Mouse (Mus musculus) B cell, adult 2 months (primary cell): ENCODE results near the gene Ss18l1.

Experiments used
- DNase-seq, 2 experiments: peaks; one replicate each; pipeline ENCODE4 v3.0.0; 2022

Gene Ss18l1

DNA sequence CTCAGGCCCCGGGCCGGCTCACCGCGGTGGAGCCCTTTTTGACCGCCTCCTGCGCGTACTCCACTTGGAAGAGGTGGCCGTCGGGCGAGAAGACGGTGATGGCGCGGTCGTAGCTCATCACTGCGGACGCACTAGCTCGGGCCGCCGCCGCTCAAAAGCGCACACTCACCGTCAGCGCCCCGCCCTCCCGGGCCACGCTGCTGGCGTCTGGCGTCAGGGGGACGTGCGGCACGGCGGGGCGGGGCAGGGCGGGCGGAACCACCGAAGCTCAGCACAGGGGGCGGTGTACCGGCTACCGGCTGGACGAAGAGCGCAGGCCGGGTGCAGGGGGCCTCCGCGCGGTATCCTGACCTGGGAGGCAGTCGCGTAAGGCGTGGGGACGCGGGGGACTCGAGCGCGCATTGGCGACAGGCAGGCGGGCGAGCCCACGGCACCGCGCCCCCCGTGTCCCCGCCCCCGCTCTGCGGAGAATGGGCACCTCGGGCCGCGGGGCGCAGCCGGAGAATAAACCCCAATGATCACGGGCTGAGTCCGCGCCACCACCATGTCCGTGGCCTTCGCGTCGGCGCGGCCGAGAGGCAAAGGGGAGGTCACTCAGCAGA lies at the start of gene Ss18l1, which contains the start of gene Psma7:
Gene Ss18l1 (plus strand): TSS at position 254 of the 602 bp plus-strand sequence.
Gene Psma7 (minus strand): TSS at position 178 of the 602 bp plus-strand sequence.
- DNase-seq = peak; percentile 91 to 92

- DNase-seq = no peak
Measured at GRCm38 (mm10) chr2:179993071-179993470, 49.2 kb upstream of the Ss18l1 start.

- DNase-seq = no peak
Measured at GRCm38 (mm10) chr2:179998431-179998830, 43.9 kb upstream of the Ss18l1 start.

- DNase-seq = no peak
Measured at GRCm38 (mm10) chr2:180001635-180002034, 40.7 kb upstream of the Ss18l1 start.

- no peak for DNase-seq
Measured at GRCm38 (mm10) chr2:180005656-180006351, 36.5 kb upstream of the Ss18l1 start.

DNA sequence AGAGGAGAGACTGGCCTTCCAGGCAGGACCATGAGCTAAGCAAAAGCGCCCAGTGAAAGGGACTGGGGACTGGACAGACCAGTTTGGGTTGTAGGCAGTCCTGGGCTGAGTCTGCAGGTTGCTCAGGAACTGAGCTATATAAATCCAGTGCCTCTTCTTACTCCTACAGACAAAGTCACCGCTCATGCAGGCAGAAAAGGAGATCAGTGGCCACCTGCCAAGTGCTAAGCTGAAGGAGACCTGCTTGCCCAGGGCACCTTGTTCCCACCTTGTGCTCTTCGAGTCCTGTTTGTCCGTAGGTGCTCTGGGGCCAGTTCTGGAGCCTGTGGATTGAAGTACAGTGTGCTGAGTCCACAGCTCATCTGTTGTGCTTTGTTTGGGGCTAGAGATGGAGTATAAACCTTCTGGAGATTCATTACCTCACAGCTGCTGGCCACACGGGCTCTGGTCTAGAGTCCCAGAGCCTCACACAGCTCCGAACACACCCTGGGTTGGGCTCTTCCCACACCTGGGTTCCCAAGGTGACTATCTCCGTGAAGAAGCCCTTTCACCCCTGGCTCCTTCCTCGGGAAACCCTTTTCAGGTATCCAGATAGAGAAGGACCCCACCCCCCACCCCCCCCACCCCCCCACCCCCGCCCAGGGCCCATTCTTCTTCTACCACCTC lies 35.8 kb upstream of the Ss18l1 start:
- DNase-seq = no peak

DNA sequence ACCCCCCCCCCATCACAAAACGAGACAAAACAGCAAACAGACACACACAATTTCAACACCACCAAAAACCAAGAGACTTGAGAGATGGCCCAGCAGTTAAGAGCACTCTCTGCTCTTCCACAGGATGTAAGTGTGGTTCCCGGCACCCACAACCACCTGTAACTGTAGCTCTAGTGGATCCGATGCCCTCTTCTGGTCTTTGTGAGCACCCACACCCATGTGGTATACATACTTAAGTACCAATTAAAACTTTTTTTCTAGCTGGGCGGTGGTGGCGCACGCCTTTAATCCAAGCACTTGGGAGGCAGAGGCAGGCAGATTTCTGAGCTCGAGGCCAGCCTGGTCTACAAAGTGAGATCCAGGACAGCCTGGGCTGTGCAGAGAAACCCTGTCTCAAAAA lies 31.6 kb upstream of the Ss18l1 start:
- DNase-seq = no peak

DNA sequence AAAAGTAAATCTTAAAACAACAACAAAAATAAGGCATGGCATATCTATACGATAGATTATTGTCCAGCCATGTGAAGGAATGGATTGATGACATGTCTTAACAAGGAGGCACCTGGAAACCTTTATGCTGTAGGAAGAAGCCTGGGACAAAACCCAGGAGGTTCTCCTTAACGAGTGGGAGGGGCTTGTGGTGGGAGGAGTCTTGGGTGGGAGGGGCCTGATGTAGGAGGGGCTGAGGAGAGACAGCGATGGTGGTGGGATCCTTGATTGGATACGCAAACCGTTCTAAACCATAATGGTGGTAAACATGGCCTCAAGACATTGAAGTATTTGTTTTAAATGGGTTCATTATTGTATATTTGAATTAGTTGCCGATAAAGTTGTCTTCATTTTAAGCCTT lies 30.9 kb upstream of the Ss18l1 start:
- no peak for DNase-seq

DNA sequence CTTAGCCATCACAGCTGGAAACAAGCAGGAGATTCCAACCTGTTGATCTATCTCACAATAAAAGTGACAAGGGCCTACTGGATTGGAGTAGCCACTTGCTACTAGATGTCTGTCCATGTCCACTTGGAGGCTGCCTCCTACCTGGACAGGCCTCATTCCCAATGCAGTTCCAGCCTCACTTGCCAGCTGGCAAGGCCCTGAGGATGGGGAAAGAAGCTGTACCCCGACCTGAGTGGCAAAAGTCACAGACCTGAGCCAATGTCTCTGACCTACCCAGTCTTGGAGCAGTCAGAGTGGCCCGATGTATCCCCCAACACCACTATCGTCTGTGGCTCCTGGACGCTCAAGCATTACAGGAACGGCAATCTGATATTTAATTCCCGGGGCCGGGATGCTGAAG lies 28.6 kb upstream of the Ss18l1 start:
- DNase-seq = no peak

GRCm38 (mm10) chr2:180017632-180018031 lies 24.7 kb upstream of the Ss18l1 start:
- DNase-seq = no peak

DNA sequence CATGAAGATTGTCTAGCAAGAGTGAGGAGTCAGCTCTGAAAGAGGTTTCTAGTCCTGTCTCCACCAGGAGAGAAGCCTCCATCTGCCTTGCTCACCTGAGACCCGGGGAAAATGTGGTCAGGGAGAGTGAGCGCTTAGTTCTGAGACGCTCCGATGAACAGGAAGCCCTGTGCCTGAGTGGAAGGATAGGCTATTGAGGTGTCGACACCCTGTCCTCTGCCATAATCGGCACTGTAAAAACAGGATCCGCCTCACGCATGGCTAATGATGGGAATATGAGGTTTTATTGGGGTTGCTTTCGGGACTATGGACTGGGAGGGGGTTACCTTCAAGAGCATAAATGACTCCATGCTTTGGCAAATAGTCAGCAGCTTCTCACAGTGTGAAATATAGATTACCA lies 23.7 kb upstream of the Ss18l1 start:
- DNase-seq = no peak

- no peak for DNase-seq
Measured at GRCm38 (mm10) chr2:180020091-180020661, 22.1 kb upstream of the Ss18l1 start.

DNA sequence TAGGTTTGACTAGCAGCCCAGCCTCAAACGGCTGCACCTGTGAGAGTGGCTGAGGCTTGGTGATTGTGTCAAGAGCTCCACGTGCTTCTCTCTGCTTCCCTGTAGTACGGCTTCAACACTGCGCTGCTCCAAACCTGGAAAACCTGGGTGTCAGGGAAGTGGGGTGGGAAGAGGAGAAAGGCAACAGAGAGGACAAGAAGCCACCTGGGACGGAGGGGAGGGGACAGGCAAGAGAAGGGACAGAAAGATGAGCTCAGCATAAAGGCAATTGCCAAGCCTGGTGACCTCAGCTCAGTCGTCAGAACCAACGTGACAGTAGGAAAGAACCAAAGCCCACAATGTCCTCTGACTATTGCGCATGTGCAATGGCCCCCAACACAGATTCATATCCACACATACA lies 21.4 kb upstream of the Ss18l1 start:
- DNase-seq = no peak

DNA sequence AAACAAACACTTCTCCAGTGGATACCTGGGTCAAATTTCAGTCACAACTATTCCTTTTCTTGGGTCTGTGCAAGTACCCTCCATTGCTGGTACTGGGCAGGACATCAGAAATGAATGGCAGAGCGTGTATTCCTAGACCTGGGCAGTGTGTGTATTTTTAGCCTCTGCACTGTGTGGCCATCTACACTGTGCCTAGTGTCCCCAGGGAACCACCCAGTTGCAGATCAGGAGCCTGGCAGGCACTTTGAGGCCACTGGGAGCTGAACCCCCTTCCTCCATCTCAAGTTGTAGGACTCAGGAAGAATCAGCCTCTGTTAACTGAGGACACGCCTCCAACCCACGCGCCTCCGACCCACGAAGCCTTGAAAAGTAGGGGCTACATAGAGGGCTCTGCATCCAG lies 19.6 kb upstream of the Ss18l1 start:
- DNase-seq = no peak

- peak; percentile 98 to 99 for DNase-seq
Measured at GRCm38 (mm10) chr2:180024401-180025098, 17.8 kb upstream of the Ss18l1 start, which contains the start of gene Lsm14b. TSS of gene Lsm14b (plus strand) at chr2:180024987.

DNA sequence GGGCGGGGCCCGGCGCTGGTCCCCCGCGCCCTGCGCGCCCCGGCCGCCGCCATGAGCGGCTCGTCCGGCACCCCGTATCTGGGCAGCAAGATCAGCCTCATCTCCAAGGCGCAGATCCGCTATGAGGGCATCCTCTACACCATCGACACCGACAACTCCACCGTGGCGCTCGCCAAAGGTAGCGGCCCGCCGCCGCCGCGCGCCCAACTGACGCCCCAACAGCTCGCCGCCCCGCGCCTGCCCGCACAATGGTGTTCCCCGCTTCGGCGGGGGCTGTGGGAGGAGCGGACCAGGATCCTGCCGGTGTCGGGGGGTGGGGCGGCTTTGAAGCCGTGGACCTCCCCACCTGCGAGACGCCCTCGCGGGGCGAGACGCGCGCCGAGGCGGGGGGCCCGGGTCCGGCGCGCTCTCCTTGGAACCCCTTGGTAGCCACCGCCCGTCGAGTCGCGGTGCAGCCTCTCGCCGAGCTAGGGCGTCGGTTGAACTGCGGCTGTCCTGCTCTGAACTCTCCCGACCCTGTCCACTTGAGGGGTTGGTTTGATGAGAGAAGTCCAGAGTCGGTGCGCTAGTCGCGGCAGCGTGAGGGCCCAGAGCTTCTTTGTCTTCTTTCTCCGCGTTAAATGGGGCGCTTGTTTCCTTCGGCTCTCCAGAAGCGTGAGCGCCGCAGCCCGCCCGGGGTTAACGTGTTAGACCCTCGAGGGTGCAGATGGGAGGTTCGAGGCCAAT lies 17.0 kb upstream of the Ss18l1 start:
- peak in 1 of 2 experiments; percentile 17 for DNase-seq

DNA sequence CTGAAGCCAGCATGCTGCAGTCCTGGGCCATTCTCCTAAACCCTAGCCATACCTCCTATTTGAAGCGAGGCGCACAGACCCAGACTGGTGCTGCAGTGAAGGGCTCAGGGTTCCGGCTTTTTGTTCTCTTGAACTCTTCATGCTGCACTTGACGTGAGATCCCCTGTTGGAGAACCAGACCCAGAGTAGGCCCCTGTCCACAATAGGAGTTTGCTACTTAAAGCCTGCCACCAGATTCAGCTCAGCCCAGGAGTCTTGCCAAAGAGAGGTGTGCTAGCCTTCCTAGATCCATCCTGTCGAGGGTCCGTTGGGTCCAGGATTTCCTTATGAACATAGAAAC lies 16.5 kb upstream of the Ss18l1 start:
- no peak for DNase-seq

DNA sequence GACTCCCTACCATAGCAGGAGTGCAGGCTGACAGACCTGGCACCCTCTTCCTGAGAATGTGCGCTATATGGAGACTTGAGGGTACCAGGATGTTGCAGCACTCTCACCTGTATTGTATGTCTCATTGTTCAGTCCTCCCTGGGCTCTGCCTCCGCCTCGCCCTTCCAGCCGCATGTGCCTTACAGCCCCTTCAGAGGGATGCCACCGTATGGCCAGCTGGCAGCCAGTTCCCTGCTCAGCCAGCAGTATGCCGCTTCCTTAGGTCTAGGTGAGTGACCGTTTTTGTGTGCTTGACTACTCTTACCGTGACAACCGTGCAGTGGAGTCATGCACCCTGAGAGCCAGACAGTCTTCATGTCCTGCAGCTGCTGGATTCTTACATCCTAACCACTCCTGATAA lies 14.5 kb upstream of the Ss18l1 start:
- DNase-seq = no peak

DNA sequence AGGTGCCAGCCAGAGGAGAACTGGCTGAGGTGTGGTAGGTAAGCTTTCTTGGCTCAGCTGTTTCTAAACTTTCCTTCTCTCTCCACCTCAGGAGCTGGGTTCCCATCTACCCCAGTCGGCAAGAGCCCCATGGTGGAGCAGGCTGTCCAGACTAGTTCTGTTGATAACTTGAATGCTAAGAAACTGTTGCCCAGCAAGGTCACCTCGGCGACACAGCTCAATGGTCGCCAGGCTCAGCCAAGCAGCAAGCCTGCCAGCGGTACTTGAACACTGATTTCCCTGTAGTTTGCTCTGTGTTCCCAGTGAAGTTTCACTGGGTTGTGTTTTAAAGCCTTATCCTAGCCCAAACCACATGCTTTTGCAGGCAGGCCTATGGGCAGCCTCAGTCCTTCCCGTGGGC lies 11.0 kb upstream of the Ss18l1 start:
- no peak for DNase-seq

DNA sequence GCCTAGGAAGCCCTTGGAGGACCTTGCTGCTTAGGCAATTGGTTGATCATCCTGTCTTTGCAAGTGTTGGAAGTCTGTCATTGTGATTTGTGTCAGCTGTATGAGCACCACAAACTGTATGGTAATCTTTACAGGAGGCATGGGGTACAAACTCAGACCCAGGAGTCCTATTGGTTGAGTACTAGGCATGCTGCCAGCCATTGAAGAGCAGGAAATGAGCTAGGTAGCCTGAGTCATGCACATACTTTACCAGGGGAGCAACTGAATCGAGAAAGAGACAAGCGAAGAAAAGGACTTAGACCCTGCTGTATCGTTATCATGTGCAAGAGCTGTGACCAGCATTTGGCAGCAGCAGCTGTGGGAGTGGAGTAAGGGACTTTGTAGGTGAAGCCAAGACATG lies 9.4 kb upstream of the Ss18l1 start:
- DNase-seq = no peak

- no peak for DNase-seq
Measured at GRCm38 (mm10) chr2:180033956-180034355, 8.4 kb upstream of the Ss18l1 start.

GRCm38 (mm10) chr2:180034753-180035152 lies 7.6 kb upstream of the Ss18l1 start:
- no peak for DNase-seq

- DNase-seq = no peak
Measured at GRCm38 (mm10) chr2:180040406-180040805, 1.9 kb upstream of the Ss18l1 start.
